Mouse (Mus musculus) G1E (cell line): ENCODE data around the gene Rhbdf2.

ENCODE experiments used
- CTCF ChIP-seq: IDR thresholded peaks from 2 replicates; pipeline ENCODE4 v1.5.1; 2012; ENCODE audit warnings: low read depth, low read length, inconsistent platforms, mixed read lengths
- GATA1 ChIP-seq: IDR thresholded peaks from 2 replicates; pipeline ENCODE4 v1.6.1; 2012; ENCODE audit warnings: borderline replicate concordance, low read length, inconsistent platforms, mixed read lengths
- TAL1 ChIP-seq: conservative IDR thresholded peaks from 2 replicates; pipeline ENCODE4 v1.6.1; 2012; ENCODE audit warnings: low read depth, low read length, inconsistent platforms, mixed read lengths

- no peak for TF ChIP-seq CTCF
- no peak for TF ChIP-seq TAL1
- no peak for TF ChIP-seq GATA1
Measured at GRCm38 (mm10) chr11:116645446-116646110, 18.8 kb upstream of the Rhbdf2 start.
